Mouse (Mus musculus) MEL (cell line): ENCODE data around the gene Utrn.

Source experiments
- CTCF ChIP-seq, 3 experiments: IDR thresholded peaks in 2 of 3; conservative IDR thresholded peaks in 1 of 3; 2 replicates each; pipeline ENCODE4 v1.5.1; 2011 to 2012; ENCODE audit warnings: low read length in 3 of 3, low read depth in 2 of 3, mild to moderate bottlenecking in 2 of 3, improper control_type of control experiment in 1 of 3, inconsistent platforms in 1 of 3, mixed read lengths in 1 of 3, moderate library complexity in 1 of 3; ENCODE audit not compliant: control insufficient read depth in 1 of 3, insufficient read depth in 1 of 3, poor library complexity in 1 of 3, severe bottlenecking in 1 of 3
- E2F4 ChIP-seq: IDR thresholded peaks from 2 replicates; pipeline ENCODE4 v1.6.1; 2011; ENCODE audit warnings: low read depth, low read length, improper control_type of control experiment, borderline replicate concordance
- EP300 ChIP-seq, 2 experiments: IDR thresholded peaks; 2 replicates each; pipeline ENCODE4 v1.6.1; 2011; ENCODE audit warnings: improper control_type of control experiment in 2 of 2, low read length in 2 of 2, low read depth in 1 of 2, mild to moderate bottlenecking in 1 of 2
- GATA1 ChIP-seq: IDR thresholded peaks from 2 replicates; pipeline ENCODE4 v1.6.1; 2011; ENCODE audit warnings: low read depth, low read length, improper control_type of control experiment
- MAFK ChIP-seq: IDR thresholded peaks from 2 replicates; pipeline ENCODE4 v1.6.1; 2011; ENCODE audit warnings: low read depth, mild to moderate bottlenecking, low read length, improper control_type of control experiment, borderline replicate concordance
- MAX ChIP-seq: IDR thresholded peaks from 2 replicates; pipeline ENCODE4 v1.6.1; 2011; ENCODE audit warnings: low read length, improper control_type of control experiment
- POLR2A ChIP-seq, 2 experiments: IDR thresholded peaks; 2 replicates each; pipeline ENCODE4 v1.6.1; 2011 to 2012; ENCODE audit warnings: low read length in 2 of 2, mild to moderate bottlenecking in 2 of 2, control low read depth in 1 of 2, improper control_type of control experiment in 1 of 2, low read depth in 1 of 2, moderate library complexity in 1 of 2; ENCODE audit not compliant: control insufficient read depth in 1 of 2, insufficient read depth in 1 of 2, poor library complexity in 1 of 2
- POLR2AphosphoS5 ChIP-seq: IDR thresholded peaks from 2 replicates; pipeline ENCODE4 v1.6.1; 2012; ENCODE audit warnings: low read depth, borderline replicate concordance, mild to moderate bottlenecking, inconsistent platforms, low read length, moderate library complexity, mixed read lengths
- RAD21 ChIP-seq: IDR thresholded peaks from 2 replicates; pipeline ENCODE4 v1.6.1; 2011; ENCODE audit warnings: mild to moderate bottlenecking, low read depth, low read length, improper control_type of control experiment
- SIN3A ChIP-seq: IDR thresholded peaks from 2 replicates; pipeline ENCODE4 v1.6.1; 2012; ENCODE audit warnings: low read length, improper control_type of control experiment, inconsistent platforms
- TBP ChIP-seq: IDR thresholded peaks from 2 replicates; pipeline ENCODE4 v1.8.0; 2011; ENCODE audit warnings: low read depth, low read length, improper control_type of control experiment
- ZC3H11A ChIP-seq: IDR thresholded peaks from 2 replicates; pipeline ENCODE4 v1.6.1; 2012; ENCODE audit warnings: low read depth, mild to moderate bottlenecking, inconsistent platforms, low read length, improper control_type of control experiment

DNA sequence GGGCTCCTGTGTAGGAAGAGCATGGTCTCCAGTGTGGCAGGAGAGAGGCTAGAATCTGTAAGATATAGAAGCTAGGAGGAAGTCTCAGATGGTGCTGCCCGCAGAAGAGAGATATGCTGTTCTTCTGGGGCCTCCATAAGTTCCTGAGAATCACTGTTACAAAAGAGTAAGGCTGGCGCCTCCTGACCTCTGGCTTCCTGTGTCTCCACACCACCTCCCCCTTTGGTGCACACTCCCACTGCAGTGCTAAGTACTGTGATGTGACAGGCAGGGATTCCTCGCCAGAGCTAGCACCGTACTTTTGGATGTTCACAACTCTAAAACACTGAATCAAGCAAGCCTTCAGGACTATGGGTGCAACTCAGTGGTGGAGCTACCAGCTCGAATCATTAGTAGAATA lies 140.1 kb downstream of the Utrn start:
- TF ChIP-seq CTCF (IDR thresholded peaks at IDR 0.05 in 2 of 3, conservative IDR thresholded peaks at IDR 0.05 in 1 of 3; ENCODE audit: control insufficient read depth in 1 of 3, insufficient read depth in 1 of 3, low read depth in 2 of 3, low read length in 3 of 3, poor library complexity in 1 of 3, severe bottlenecking in 1 of 3) (no peak), MAFK (no peak), EP300 (IDR thresholded peaks at IDR 0.05; ENCODE audit: low read depth in 1 of 2, low read length in 2 of 2) (no peak), POLR2A (IDR thresholded peaks at IDR 0.05; ENCODE audit: control insufficient read depth in 1 of 2, insufficient read depth in 1 of 2, low read depth in 1 of 2, low read length in 2 of 2, poor library complexity in 1 of 2) (no peak), MAX (no peak), TBP (no peak), POLR2AphosphoS5 (no peak), SIN3A (no peak), RAD21 (no peak), GATA1 (no peak), ZC3H11A (no peak), E2F4 (no peak)
